Mouse (Mus musculus) neural tube, embryonic 12.5 days (tissue): ENCODE results near the gene Hs6st3. TPM values are rescaled to one million over a fixed set of nuclear protein-coding genes. Genes with fewer than 3 reads are reported as not detected.
"Not testable (repeated sequence)": the region's sequence is repeated elsewhere in the genome, so short reads cannot be mapped to it uniquely, and the experiment has no call there.

Source experiments
- ATAC-seq: fragments of 200-750 bp; cut with Nextera tagmentation; 2 replicates; pipeline ENCODE4 v1.8.0; 2017; ENCODE audit warnings: low read depth, mild to moderate bottlenecking, moderate TSS enrichment, moderate library complexity; ENCODE audit not compliant: low FRiP score
- H3K27ac ChIP-seq: fragments of 300-500 bp; sonication (generic); 2 replicates; pipeline ENCODE4 v1.5.1; 2016
- H3K27me3 ChIP-seq: fragments of 300-500 bp; sonication (generic); replicated peaks from 2 replicates; pipeline ENCODE4 v1.6.1; 2016; ENCODE audit warnings: mild to moderate bottlenecking
- H3K36me3 ChIP-seq: fragments of 300-500 bp; sonication (generic); 2 replicates; pipeline ENCODE4 v1.6.1; 2016; ENCODE audit warnings: mild to moderate bottlenecking
- H3K4me1 ChIP-seq: fragments of 300-500 bp; sonication (generic); 2 replicates; pipeline ENCODE4 v1.6.1; 2016
- H3K4me2 ChIP-seq: fragments of 300-500 bp; sonication (generic); replicated peaks from 2 replicates; pipeline ENCODE4 v1.6.1; 2016; ENCODE audit warnings: mild to moderate bottlenecking
- H3K4me3 ChIP-seq: fragments of 300-500 bp; sonication (generic); 2 replicates; pipeline ENCODE4 v1.5.1; 2016
- H3K9ac ChIP-seq: fragments of 300-500 bp; sonication (generic); 2 replicates; pipeline ENCODE4 v1.6.1; 2016; ENCODE audit warnings: mild to moderate bottlenecking
- H3K9me3 ChIP-seq: fragments of 300-500 bp; sonication (generic); 2 replicates; pipeline ENCODE4 v1.6.1; 2016; ENCODE audit warnings: mild to moderate bottlenecking
- WGBS: fragments of 180-500 bp; shearing (Covaris S2); methylation state at CpG from one replicate; pipeline ENCODE4 v1.1.7; 2016; 5-methylcytosine and 5-hydroxymethylcytosine counted together
- polyA plus RNA-seq: library from polyadenylated mRNA; unstranded; fragments of >200 nt; fragmentation: Nextera tagmentation; extraction: Ambion mirVana; gene quantifications from 2 replicates; pipeline ENCODE4 v1.2.1, GENCODE M21; 2016

Gene Hs6st3
- polyA plus RNA-seq, 1 experiment from 2014 or later, result 0.72 TPM

- Histone ChIP-seq H3K4me1 (no peaks in the 10 kb centered on the region), H3K4me2 (no peak overlapping the region), H3K9me3 (no peaks in the 10 kb centered on the region), H3K9ac (no peak overlapping the region), H3K27me3 (no peaks in the 10 kb centered on the region), H3K4me3 (no peak overlapping the region), H3K36me3 (no peaks in the 10 kb centered on the region), H3K27ac (no peak overlapping the region)
- ATAC-seq, result no peak
- 92% methylated on average over 9 of the region's 9 CpGs for WGBS
These were observed 338.4 kb downstream of the Hs6st3 start for GRCm38 (mm10) chr14:119476582-119476981.

- no peak overlapping the region for H3K9ac ChIP-seq
- H3K4me3 ChIP-seq, result no peak overlapping the region
- no peak for ATAC-seq
- H3K4me2 ChIP-seq, result no peak overlapping the region
- H3K4me1 ChIP-seq, result no peaks in the 10 kb centered on the region
- no peaks in the 10 kb centered on the region for H3K9me3 ChIP-seq
- H3K36me3 ChIP-seq, result no peaks in the 10 kb centered on the region
- no peak overlapping the region for H3K27ac ChIP-seq
- H3K27me3 ChIP-seq, result no peaks in the 10 kb centered on the region
- WGBS, result 75% methylated on average over 4 of the region's 4 CpGs
These were observed 339.7 kb downstream of the Hs6st3 start for GRCm38 (mm10) chr14:119477836-119478235.

DNA sequence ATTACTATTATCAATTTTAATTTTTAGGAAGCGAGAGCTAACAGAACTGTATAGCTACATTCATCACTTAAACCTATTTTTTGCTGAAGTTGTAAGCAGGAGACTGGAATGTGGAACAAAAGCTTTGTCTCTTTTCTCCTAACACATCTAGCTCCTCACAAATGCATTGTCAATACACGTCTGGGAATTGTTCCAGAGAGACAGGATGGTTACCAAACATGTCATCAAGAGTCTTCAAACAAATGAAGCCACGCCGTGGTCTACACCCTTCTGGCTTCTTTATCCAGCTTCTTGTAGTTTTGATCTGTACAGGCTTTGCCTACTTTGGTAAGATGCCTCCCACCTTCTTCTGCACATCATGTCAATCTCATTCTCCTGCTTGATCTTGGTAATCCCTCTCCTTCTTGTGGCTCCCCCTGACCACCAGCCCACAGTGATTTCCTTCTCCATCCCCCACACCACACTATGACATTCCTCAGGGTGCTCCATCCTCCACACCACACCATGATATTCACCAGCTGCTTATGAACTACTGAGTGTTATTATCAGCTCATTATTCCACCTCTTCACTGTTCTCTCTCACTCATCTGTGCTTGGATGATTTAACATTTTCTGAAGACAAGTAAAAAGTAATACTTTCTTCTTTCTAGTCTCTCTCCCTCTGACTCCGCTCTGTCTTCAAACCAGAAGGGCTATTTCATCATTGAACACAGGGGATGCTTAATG, 351.0 kb downstream of the Hs6st3 start:
- Histone ChIP-seq H3K9me3 (no peaks in the 10 kb centered on the region), H3K4me2 (no peak overlapping the region), H3K4me1 (no peaks in the 10 kb centered on the region), H3K9ac (no peak overlapping the region), H3K27ac (no peak overlapping the region), H3K4me3 (no peak overlapping the region), H3K36me3 (no peaks in the 10 kb centered on the region), H3K27me3 (no peaks in the 10 kb centered on the region)
- ATAC-seq, result no peak
- WGBS, result 86% methylated on average over 5 of the region's 5 CpGs

DNA sequence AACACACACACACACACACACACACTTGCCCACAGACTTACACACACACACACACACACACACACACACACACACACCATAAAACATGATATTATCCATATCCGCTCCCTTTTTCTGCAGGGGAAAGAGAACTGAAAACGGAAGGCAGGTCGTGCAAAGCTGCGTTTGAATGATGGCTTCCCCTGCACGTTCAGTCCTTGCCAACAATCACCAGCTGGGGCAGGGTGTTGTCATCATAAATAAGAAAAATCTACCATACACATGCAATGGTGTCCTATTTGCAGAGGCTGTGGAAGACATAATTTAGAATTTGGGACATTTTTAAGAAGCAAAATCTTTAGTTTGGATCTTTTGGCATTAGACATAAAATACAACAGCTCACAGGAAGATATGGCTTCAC, 382.5 kb downstream of the Hs6st3 start:
- 80% methylated on average over 5 of the region's 5 CpGs for WGBS
- no peak overlapping the region for H3K27ac ChIP-seq
- H3K36me3 ChIP-seq, result no peaks in the 10 kb centered on the region
- no peak overlapping the region for H3K4me2 ChIP-seq
- no peaks in the 10 kb centered on the region for H3K9me3 ChIP-seq
- no peak overlapping the region for H3K9ac ChIP-seq
- H3K27me3 ChIP-seq, result peaks cover 20% of the 10 kb centered on the region
- no peaks in the 10 kb centered on the region for H3K4me1 ChIP-seq
- H3K4me3 ChIP-seq, result no peak overlapping the region
- no peak for ATAC-seq

DNA sequence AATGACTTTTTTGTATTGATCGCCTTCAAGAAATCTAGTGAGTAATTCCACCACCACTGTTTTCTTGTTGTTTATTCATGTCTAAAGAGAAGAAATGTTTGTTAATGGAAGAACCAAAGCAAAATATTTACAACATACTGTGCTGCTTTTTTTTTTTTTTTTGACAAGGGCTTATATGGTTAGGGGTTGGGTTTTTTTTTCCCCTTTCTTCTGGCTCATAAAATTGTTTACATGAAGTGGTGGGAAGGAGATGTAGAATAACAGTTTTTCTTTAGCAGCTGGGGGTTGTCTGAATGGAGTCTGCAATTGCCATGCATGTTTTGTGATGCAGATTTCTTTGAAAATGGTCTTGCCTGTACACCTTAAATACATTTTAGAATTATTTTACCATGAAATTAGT, 382.9 kb downstream of the Hs6st3 start:
- H3K4me3 ChIP-seq, result no peak overlapping the region
- no peak overlapping the region for H3K9ac ChIP-seq
- no peak overlapping the region for H3K4me2 ChIP-seq
- no peaks in the 10 kb centered on the region for H3K9me3 ChIP-seq
- no peak overlapping the region for H3K27ac ChIP-seq
- peaks cover 17% of the 10 kb centered on the region for H3K27me3 ChIP-seq
- H3K4me1 ChIP-seq, result no peaks in the 10 kb centered on the region
- no peak for ATAC-seq
- no peaks in the 10 kb centered on the region for H3K36me3 ChIP-seq
- 86% methylated on average over 1 of the region's 1 CpGs for WGBS

- Histone ChIP-seq H3K36me3 (no peaks in the 10 kb centered on the region), H3K4me2 (no peak overlapping the region), H3K4me3 (no peak overlapping the region), H3K27ac (no peak overlapping the region), H3K27me3 (no peaks in the 10 kb centered on the region), H3K9me3 (no peaks in the 10 kb centered on the region), H3K4me1 (no peaks in the 10 kb centered on the region), H3K9ac (no peak overlapping the region)
- no peak for ATAC-seq
- WGBS, result 83% methylated on average over 13 of the region's 13 CpGs
These were observed 394.9 kb downstream of the Hs6st3 start for GRCm38 (mm10) chr14:119532889-119533546.

DNA sequence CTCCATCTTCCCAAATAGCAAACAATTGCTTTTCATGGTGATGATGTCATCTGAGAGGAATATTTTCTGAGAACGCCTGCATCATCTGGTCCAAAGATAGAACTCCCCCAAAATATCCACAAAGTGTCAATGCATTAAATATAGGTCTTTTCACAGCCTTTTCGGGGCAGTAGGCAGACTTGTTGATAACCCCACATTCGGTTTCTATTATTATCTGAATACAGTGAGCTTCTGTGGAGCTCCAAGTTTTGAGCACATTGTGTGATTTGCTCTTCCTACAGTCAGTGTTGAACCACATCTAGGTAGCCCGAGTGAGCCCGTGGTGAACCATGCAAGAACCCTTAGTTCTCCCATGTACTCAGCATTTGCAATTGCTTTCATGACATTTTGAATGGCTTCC, 402.4 kb downstream of the Hs6st3 start:
- Histone ChIP-seq H3K4me3 (no peak overlapping the region), H3K4me1 (no peaks in the 10 kb centered on the region), H3K27ac (no peak overlapping the region), H3K27me3 (no peaks in the 10 kb centered on the region), H3K36me3 (no peaks in the 10 kb centered on the region), H3K9me3 (no peaks in the 10 kb centered on the region), H3K9ac (no peak overlapping the region), H3K4me2 (no peak overlapping the region)
- ATAC-seq, result no peak
- WGBS, result 89% methylated on average over 5 of the region's 5 CpGs

GRCm38 (mm10) chr14:119544596-119544995, 406.5 kb downstream of the Hs6st3 start:
- H3K4me2 ChIP-seq, result no peak overlapping the region
- 81% methylated on average over 3 of the region's 3 CpGs for WGBS
- no peak for ATAC-seq
- H3K27me3 ChIP-seq, result no peaks in the 10 kb centered on the region
- H3K27ac ChIP-seq, result no peak overlapping the region
- no peaks in the 10 kb centered on the region for H3K9me3 ChIP-seq
- H3K4me3 ChIP-seq, result no peak overlapping the region
- no peaks in the 10 kb centered on the region for H3K36me3 ChIP-seq
- no peaks in the 10 kb centered on the region for H3K4me1 ChIP-seq
- no peak overlapping the region for H3K9ac ChIP-seq

GRCm38 (mm10) chr14:119558356-119558755, 420.2 kb downstream of the Hs6st3 start:
- Histone ChIP-seq H3K27ac (no peak overlapping the region), H3K4me2 (no peak overlapping the region), H3K36me3 (no peaks in the 10 kb centered on the region), H3K4me1 (no peaks in the 10 kb centered on the region), H3K9ac (no peak overlapping the region), H3K27me3 (no peaks in the 10 kb centered on the region), H3K9me3 (no peaks in the 10 kb centered on the region), H3K4me3 (no peak overlapping the region)
- no peak for ATAC-seq
- WGBS, result 89% methylated on average over 4 of the region's 4 CpGs

DNA sequence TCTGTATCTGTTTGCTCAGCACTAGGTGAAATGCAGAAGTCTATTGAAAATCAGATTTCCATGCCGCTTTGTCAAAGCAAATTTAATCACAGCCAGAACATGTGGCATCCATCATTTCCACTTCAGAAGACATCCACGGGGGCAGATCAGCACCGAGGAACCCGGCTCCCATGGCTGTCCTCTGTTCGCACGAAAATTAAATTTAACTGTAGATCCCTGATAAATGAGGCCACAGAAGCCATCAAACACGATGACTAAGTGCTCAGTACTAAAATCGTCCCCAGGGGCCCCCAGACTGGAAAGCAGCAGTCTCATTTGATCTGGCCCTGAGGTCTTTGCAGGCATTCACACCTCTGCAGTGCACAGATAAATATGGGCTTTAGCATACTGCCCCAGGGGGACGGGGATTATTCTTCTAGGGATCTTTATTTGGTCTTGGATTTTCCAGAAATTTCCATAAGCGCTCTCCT, 443.9 kb downstream of the Hs6st3 start:
- ATAC-seq, result peak; percentile 72
- H3K27me3 ChIP-seq, result no peaks in the 10 kb centered on the region
- no peak overlapping the region for H3K27ac ChIP-seq

DNA sequence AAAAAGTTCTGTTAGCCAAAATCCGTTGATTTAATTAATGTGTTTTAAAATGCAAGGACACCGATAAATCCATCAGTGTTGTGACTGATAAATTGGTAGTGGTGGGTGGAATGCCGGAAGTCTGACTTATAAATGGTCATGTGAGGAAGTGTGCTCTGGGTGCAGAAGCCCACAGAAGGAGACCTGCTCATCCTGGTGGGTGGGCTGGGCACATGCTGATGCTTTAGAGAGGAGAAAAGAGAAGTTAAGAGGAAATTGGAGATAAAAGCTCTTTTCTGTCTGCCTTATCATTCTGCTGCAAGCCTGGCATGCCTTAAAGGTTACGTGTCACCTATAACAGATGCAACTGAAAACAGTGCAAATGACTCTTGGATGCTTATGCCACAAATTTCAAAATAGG, 446.9 kb downstream of the Hs6st3 start:
- ATAC-seq, result no peak
- H3K27me3 ChIP-seq, result no peaks in the 10 kb centered on the region
- 83% methylated on average over 4 of the region's 4 CpGs for WGBS

More for the DNA sequence above, 443.9 kb downstream of the Hs6st3 start:
- Histone ChIP-seq H3K4me3 (no peak overlapping the region), H3K4me1 (peaks cover 14% of the 10 kb centered on the region; the same call in 1 of the 2 replicates), H3K9ac (no peak overlapping the region), H3K4me2 (no peak overlapping the region), H3K36me3 (no peaks in the 10 kb centered on the region), H3K9me3 (no peaks in the 10 kb centered on the region)
- WGBS, result 26% methylated on average over 10 of the region's 10 CpGs

DNA sequence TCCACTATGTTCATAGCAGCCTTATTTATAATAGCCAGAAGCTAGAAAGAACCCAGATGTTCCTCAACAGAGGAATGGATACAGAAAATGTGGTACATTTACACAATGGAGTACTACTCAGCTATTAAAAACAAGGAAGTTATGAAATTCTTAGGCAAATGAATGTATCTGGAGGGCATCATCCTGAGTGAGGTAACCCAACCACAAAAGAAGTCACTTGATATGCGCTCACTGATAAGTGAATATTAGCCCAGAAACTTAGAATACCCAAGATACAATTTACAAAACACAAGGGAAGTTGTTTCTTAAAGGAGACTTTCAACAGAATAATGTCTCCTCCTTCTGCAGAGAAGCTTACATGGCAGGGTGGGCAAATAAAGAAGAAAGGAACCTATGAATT, 449.2 kb downstream of the Hs6st3 start:
- not testable (repeated sequence) for H3K9ac ChIP-seq, H3K4me3 ChIP-seq, H3K27ac ChIP-seq, H3K9me3 ChIP-seq, H3K4me2 ChIP-seq, H3K27me3 ChIP-seq, H3K4me1 ChIP-seq, H3K36me3 ChIP-seq, ATAC-seq
- 97% methylated on average over 1 of the region's 1 CpGs for WGBS

More for the DNA sequence above, 446.9 kb downstream of the Hs6st3 start:
- Histone ChIP-seq H3K9me3 (no peaks in the 10 kb centered on the region), H3K9ac (no peak overlapping the region), H3K27ac (no peak overlapping the region), H3K4me2 (no peak overlapping the region), H3K4me3 (no peak overlapping the region), H3K4me1 (peaks cover 14% of the 10 kb centered on the region; the same call in 1 of the 2 replicates), H3K36me3 (no peaks in the 10 kb centered on the region)

GRCm38 (mm10) chr14:119604327-119604726, 466.2 kb downstream of the Hs6st3 start:
- H3K36me3 ChIP-seq, result no peaks in the 10 kb centered on the region
- 75% methylated on average over 14 of the region's 14 CpGs for WGBS
- H3K27me3 ChIP-seq, result no peaks in the 10 kb centered on the region
- H3K9ac ChIP-seq, result no peak overlapping the region
- H3K4me1 ChIP-seq, result no peaks in the 10 kb centered on the region
- H3K4me2 ChIP-seq, result no peak overlapping the region
- H3K9me3 ChIP-seq, result no peaks in the 10 kb centered on the region
- H3K27ac ChIP-seq, result no peak overlapping the region
- H3K4me3 ChIP-seq, result no peak overlapping the region
- no peak for ATAC-seq
